Mouse (Mus musculus): Measurements from ENCODE around the gene Ptma.
A peak's percentile ranks its signal among the peaks of the same experiment; 100 is the strongest.
"Not testable (repeated sequence)": the region's sequence is repeated elsewhere in the genome, so short reads cannot be mapped to it uniquely, and the experiment has no call there.

The Ptma gene

GRCm38 (mm10) chr1:86533411-86534130 is 7.0 kb downstream of the Ptma start:
- peak; percentile 43 for DNase-seq (ENCODE audit: extremely low read depth, insufficient read length, low spot score)

DNA sequence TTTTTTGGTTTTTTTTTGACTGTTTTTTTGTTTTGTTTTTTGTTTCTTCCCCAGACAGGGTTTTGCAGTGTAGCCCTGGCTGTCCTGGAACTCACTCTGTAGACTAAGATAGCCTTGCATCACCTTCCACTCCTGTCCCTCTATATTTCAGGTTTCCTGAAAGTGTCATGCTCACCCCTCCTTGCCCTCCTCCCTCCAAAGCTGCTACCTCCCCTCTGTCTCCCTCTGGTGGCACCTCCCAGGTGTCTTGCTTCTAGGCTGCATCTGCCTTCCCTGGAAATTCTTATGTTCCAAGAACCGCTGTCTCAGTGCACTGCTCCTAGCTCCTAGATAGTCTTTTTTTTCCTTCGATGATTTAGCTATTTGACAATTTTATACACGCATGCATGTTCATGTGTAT is 11.9 kb downstream of the Ptma start:
- DNase-seq (ENCODE audit: extremely low read depth, insufficient read length, low spot score), result no peak

GRCm38 (mm10) chr1:86539583-86539982 is 13.1 kb downstream of the Ptma start:
- not testable (repeated sequence) for DNase-seq (ENCODE audit: extremely low read depth, insufficient read length, low spot score)

DNA sequence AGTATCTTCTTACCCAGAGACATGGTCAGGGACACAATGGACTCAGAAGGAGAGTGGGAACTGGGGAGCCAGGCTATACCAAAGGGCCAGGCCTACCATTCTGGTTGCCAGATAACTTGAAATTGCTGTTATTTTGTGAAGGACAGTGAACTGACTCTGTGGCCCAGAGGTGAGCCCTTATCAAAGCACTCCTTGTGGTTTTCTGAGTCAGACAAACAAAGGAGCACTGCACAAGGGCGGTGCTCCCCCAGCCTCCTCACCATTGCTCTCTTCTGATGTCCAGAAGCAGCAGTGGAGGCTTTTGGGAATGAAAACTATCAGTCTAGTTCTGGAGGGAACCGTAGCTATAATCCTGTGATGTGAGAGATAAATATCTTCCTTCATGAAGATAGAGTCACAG is 16.1 kb downstream of the Ptma start:
- no peak for DNase-seq (ENCODE audit: extremely low read depth, insufficient read length, low spot score)

DNA sequence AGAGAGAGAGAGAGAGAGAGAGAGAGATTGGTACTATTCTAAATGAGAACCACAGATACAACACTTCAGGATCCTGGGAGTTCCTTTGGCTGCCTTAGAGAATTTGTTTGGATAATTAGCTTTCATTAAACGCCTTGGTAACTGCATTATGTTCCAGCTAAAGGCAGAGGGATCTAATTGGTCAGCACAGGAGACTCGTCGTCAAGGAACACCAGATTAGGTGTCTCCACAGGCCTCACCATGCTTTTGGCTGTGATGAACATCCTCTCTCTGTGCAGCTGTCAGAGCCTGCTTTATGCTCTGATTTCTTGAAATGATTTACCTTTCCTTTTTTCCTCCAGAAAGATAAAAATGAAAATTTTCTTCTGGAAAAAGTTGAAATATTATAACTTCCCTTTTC is 20.3 kb downstream of the Ptma start:
- DNase-seq (ENCODE audit: extremely low read depth, insufficient read length, low spot score), result no peak

GRCm38 (mm10) chr1:86551299-86551698 is 24.8 kb downstream of the Ptma start:
- no peak for DNase-seq (ENCODE audit: extremely low read depth, insufficient read length, low spot score)

- DNase-seq (ENCODE audit: extremely low read depth, insufficient read length, low spot score), result no peak
Measured at GRCm38 (mm10) chr1:86551877-86552276, 25.4 kb downstream of the Ptma start.

DNA sequence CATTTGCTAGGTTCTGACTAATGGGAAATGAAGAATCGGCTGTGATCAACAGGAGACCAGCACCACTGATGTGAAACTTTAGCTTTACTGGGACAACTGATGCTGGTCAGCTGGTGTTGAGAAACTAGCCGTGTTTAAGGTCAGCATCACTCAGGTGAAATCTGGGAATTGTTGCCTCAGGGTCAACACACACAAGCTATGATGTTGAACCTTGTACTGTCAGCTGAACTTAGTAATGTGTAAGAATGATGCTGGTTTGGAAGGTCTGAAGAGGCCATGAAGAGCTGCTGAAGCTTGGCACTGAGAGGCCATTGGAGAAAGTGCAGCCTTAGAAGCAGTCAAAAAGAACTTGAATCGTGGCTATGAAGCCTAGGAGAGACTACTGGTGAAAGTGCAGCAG is 29.1 kb downstream of the Ptma start:
- no peak for DNase-seq (ENCODE audit: extremely low read depth, insufficient read length, low spot score)

DNA sequence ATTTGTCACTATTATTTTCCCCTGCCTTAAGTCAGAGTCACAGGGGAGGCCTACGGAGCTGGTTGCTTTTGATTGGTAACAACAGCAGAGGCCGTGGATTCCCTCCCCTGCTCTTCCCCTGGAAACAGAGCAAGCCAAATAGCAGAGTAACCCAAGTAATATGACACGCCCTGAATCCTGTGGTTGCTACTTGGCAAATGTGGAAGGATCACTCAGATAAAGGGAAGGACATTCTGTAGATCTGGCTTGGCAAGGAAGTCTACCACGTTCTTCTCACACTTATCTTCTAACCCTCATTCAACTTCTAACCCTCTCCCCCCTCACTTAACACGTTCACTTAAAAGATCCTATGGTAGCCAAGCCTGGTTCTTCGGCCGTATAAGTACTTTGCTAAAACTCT is 31.3 kb downstream of the Ptma start:
- peak; percentile 45 for DNase-seq (ENCODE audit: extremely low read depth, insufficient read length, low spot score)

DNA sequence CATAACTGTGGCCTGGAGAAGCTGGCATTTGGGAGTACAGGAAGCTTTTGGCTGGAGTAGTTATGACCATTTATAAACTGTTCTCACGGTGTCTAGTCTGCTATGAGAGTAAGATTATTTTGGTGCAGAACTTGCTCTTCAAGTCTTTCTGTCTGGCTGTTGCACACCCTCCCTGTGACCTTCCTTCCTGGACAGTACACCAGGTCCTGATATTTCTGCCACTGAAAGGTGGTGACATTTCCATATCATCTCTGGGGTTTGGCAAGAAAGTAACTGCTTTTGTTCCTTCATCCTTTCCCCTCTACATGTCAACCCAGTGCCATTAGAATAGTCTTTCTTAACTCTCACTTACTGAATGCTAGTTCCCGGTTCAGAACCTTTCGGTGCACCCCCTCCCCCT is 32.7 kb downstream of the Ptma start:
- DNase-seq (ENCODE audit: extremely low read depth, insufficient read length, low spot score), result no peak

- DNase-seq (ENCODE audit: extremely low read depth, insufficient read length, low spot score), result no peak
Measured at GRCm38 (mm10) chr1:86562663-86563062, 36.1 kb downstream of the Ptma start.

DNA sequence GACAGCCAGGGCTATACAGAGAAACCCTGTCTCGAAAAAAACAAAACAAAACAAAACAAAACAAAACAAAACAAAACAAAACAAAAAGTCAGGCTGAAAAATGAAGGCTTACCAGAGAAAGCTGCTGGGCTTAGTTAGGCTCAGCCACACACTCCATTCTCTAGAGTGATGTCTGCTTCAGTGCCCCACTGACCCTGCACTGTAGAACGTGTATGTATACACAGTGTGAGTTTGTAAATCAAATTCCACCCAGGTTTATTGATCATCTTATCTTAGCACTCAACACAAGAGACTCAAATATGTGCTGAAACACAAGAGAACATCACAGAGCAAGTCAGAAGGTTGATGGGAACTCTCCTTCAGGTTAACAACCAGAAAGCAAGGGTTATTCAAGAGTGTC is 41.9 kb downstream of the Ptma start:
- no peak for DNase-seq (ENCODE audit: extremely low read depth, insufficient read length, low spot score)

GRCm38 (mm10) chr1:86569292-86569860 is 42.9 kb downstream of the Ptma start:
- no peak for DNase-seq (ENCODE audit: extremely low read depth, insufficient read length, low spot score)

- no peak for DNase-seq (ENCODE audit: extremely low read depth, insufficient read length, low spot score)
Measured at GRCm38 (mm10) chr1:86571381-86571780, 44.9 kb downstream of the Ptma start.

DNA sequence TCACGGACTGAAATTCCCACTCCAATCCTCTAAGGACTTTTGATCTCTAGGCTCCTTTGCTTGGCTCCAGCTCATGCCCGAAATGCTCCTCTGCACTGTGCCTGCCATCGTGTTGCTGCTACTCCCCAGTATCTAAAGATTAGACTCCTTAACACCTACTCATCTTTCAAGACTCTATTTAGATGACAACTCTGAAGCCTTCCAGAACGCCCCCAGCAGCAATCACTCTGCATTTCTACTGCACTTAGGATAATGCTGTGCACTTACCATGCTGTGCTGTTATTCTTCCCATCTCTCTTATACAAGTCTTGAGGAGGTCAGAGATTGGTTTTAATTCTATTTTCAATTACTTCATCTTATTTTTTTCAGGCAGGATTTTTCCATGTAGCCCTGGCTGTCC is 45.4 kb downstream of the Ptma start:
- no peak for DNase-seq (ENCODE audit: extremely low read depth, insufficient read length, low spot score)
